In the genomic region with DNA sequence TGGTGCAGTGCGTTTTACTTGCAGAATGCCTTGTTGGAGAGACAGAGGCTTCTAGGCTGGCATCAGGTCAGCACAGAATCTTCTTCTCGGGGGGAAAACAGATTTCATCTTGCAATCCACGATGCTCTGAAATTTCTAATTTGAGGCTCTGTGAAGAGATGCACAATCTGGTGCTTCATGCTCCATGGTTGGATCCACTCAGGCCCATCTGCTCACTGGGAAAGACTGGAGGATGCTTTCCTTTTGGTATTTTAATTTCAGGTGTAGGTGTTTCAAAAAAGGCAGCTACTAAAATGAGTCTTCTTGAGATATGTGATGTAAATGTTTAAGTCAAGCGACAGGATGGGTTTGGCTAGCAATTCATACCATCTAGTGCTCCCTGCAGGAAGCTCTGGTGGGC, we compare ENCODE assay signal across 15 mouse cellular contexts.
DNase-seq lines count a peak whose midpoint lies in the region; ATAC-seq and TF ChIP-seq lines count a peak whose summit lies in the region.
"Had no signal": no experiment of that assay in that cellular context is flagged by ENCODE, and none has a peak within 500 bp of the region (broad histone marks: within the 10 kb centered on the region; RNA-seq: fewer than 3 reads in every experiment).

No protein-coding gene starts in this region.

- no peak for TF ChIP-seq CTCF in brain, embryonic 14.5 days (IDR thresholded peaks at IDR 0.05; ENCODE audit: borderline replicate concordance, extremely low read depth, insufficient read depth, insufficient read length)

- no peak for TF ChIP-seq POLR2A in brain, embryonic 14.5 days (IDR thresholded peaks at IDR 0.05; ENCODE audit: borderline replicate concordance, extremely low read depth, insufficient read depth, insufficient read length, poor library complexity, severe bottlenecking)

- peak; percentile 73 to 81 for DNase-seq in frontal cortex, adult 2 months (ENCODE audit: extremely low spot score in 1 of 2, low spot score in 1 of 2)
- DNase-seq in frontal cortex, postnatal 25 days (ENCODE audit: low spot score in 2 of 2): no peak
- peak; percentile 25 for DNase-seq in brain, embryonic 14.5 days (ENCODE audit: low read depth)
- DNase-seq in layer of hippocampus, adult 9-11 months: peak; percentile 77
- peak; percentile 62 to 68 for DNase-seq in right cerebral cortex, adult 2 months (ENCODE audit: low spot score in 2 of 2)
- DNase-seq in kidney, postnatal 25 days: no peak
- DNase-seq: adrenal gland, postnatal 25 days; kidney, postnatal 14 days; lung, postnatal 10 days; thymus, postnatal 25 days had no signal

- no peak for ATAC-seq in monocyte, adult 5-6 weeks (replicated peaks; ENCODE audit: insufficient number of reproducible peaks, low FRiP score, low TSS enrichment, poor library complexity, severe bottlenecking)
- ATAC-seq: activated CD4-positive, CD25-positive, alpha-beta regulatory T cell, adult 4 months; intestine, postnatal 0 days; midbrain, embryonic 15.5 days; Patski had no signal

Comparison
In these comparisons a context has a peak if more than half of its experiments do, and no peak if none do; other contexts are left out.
1. DNase-seq: peak in frontal cortex, adult 2 months (2 of 2), brain, embryonic 14.5 days (single experiment), layer of hippocampus, adult 9-11 months (single experiment) and right cerebral cortex, adult 2 months (2 of 2); none in frontal cortex, postnatal 25 days (0 of 2) and kidney, postnatal 25 days (0 of 2).